Mouse (Mus musculus) spleen, embryonic (tissue): ENCODE measurements around the gene Sbk2.

ENCODE experiments used
- CTCF ChIA-PET: fragments of 350-600 bp; sonication (Branson Sonifier 250); formaldehyde crosslinking; loops from one replicate; lab custom pipeline; 2022; lab: Charles Lee

The Sbk2 gene

DNA sequence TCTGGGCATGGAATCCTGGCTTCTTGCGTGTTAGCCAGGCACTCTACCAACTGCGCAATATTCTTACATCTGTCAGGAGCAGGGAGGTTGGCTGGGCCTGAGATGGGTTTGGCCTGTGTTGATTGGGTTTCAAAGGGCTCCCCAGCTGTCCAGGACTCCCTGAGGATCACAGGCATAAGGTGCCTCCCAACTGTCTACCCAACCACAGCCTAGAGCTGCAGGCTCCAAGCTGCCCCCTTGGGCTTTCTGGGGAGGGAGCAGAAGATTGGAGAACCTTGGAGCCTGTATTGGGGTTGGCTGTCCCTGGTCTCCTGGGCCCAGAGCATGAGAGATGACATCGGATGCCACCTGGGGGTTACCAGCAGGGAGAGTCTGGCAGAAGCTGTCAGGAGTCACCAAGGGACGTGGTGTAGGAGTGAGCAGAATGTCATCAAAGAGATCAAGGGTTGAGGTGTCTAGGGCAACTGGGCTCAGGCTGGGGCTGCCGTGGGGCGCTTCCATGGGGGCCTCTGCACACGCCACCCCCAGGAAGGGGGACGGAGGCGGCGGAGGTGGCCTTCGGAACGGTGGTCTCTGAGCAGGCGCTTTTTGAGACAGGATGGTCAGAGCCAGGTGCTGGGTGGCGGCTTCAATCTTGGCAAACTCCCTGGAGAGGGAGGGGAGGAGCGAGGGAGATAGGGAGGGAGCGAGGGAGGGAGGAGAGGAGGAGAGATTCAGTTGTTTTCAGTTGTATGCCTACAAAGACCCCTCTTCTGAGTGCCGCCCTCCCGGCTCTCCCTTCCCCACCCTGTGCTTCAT, 65.2 kb downstream of the Sbk2 start:
- CTCF ChIA-PET = no interaction called here

DNA sequence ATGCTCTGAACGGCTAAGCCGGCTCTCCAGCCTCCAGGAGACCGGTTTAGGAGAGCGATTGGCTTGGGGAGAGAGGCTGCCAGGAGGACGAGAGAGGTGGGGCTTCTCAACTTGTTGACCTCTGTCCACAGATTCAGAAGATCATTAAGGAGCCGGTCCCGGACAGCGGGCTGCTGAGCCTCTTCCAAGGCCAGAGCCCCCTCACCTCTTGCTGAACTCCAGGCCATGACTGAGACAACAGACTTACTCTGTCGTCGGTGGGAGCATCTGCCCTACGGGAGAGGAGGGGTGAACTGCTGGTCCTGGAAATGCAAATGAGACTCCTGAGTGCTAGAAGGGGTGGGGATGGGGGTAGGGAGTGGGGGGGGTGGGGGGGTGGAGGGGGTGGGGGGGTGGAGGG, 69.0 kb downstream of the Sbk2 start:
- CTCF ChIA-PET = no interaction called here
